Mouse (Mus musculus) heart, adult 8-10 months (tissue): ENCODE measurements at regions not wholly inside any gene's neighbourhood (a gene's known extent, or its start where the extent isn't known, plus 50 kb on each side); places are given as distances from the start of the nearest gene placed in this dataset.
A peak's percentile ranks its signal among the peaks of the same experiment; 100 is the strongest.
"Not testable (repeated sequence)": the region's sequence is repeated elsewhere in the genome, so short reads cannot be mapped to it uniquely, and the experiment has no call there.

Experiments used
- DNase-seq: peaks from one replicate; pipeline ENCODE4 v3.0.0; 2022; ENCODE audit warnings: low spot score

DNA sequence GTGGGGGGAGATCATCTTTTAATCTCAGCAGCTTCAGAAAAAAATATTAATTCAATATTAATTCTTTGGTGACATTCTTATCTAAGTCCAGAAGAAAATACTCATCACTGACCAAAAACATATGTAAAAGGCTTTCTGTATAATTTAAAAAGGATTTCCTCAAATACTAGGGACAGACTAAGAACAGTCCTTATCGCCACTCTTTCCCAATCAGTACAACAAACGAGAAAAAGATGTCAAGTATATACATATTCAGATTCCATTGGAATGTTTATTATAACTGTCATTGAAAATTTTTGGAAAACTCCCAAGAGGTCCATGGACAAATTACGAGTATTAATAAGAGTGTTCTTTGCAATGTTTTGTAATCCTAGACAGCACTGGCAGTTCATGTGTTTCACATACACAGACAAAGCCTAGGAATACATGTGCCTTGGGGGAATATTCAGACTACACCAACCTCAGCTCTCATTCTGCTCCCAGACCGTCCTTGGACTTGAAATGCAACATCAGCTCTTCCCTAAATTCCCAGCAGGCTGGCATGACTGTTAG is 270.4 kb upstream of the Dcbld2 start:
- no peak for DNase-seq

DNA sequence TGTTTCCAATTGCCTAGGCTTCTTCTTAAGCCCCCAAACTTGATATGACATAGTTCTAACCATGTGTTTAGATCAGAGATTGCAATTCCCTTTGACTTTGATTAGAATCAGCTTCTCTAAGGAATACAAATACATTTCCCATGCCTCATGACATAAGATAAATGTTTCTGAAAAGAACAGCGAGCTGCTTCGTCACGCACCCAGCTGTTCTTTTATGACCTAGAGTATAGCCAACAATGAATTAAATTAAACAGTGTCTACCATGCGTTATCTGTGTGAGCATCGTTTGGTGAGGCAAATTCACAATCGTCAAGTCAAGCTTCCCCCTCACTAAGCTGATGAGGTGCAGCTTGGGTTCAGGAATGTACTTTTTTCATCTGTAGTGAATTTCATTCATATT is 261.8 kb upstream of the Dcbld2 start:
- DNase-seq = no peak

DNA sequence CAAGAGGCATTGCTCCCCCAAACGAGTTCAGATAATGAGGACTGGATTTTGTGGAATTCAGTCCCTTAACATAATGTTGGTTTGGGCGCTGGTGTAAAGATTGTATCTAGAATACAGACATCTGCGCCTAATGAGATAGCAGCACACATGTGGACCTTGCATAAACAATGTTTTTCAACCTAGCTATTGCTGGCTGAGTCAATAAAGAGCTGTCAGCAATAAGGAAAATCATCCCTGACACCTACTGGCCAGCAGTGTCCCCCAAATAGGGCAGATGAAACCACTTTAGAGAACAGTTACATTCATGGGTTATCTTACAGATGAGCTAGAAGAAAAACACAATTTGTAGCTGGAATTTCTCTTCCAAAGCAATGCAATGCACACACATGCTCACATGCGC is 252.7 kb upstream of the Dcbld2 start:
- no peak for DNase-seq

DNA sequence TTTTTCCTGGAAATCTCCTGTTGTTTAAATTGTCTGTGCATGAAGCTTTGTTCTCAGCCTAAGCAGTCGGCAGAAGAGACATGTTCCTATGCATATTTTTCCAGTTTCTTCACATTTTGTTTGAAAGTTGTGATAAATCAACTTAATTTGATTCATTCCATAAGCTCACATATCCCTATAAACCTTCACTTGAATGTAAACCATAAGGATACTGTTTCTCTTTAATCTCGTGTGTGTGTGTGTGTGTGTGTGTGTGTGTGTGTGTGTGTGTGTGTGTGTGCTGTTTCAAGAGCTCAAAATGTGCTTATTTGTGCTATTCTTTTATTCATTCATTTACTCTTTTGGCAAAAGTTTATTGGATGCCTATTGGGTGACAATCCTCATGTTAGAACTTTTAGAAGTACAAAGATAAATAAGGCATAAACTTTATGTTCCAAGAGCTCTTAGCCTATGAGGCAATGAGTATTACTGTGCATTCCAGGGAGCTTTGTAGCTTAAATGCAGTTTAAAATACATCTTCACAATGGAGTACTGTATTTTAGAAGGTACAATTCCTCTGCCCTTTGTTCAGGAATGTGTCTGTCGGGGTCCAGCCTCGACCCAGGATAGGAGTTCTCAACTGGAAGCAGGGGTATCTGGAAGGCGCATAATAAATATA is 229.4 kb upstream of the Dcbld2 start:
- no peak for DNase-seq

DNA sequence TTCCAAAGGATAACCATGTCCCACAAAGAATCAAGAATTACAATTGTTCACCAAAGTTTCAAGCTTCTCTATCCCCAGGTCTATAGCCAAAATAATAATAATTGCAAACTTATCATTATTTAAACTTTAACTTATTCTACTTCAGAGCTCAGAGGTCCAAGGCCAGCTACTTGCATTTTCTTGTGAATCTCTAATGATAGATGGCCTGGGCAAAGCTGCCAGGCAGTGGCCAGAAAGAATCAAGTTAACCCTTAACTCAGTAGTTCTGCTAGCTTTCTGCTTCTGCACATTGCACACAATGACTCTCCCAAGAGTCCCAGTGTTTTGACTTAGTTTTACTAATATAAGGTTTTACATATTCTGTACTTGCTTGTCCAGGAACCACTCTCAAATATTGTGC is 228.3 kb upstream of the Dcbld2 start:
- not testable (repeated sequence) for DNase-seq

DNA sequence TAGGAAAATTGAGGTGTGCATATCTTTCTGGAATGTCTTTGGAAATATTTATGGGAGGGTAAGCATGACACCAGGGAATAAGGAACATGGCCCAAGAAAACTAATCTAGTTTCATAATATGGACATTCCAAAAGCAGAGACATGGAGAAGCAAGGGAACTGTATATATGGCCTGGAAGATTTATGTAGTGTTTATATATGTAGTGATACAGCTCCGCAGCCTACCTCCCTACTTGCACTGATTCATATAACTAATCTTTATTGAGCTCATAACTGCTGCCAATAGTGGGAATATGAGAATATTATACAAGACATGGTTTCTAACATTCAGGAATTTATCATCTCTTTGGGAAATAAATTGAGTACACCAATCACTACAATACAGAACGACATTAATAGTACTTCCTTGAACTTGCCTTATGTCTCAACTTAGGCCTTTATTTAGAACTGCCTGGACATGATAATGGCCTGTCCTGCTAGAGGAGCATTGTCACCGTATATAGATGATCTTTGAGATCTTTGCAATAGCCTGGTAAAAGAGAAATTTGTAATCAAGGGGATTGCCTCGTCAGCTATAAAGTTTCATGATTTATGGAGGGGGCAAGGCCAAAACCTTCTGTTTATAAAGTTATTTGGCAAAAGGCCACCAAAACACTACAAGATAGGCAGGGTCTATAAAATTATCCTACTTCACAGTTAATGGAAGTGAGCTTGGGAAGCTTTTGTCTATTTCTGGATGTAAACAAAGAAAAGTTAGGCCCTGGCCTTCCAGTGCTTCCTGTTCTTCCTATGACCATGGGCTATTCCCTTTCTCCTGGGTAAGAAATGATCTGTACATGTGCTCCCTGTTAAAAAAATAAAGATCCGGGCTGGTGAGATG is 213.4 kb upstream of the Dcbld2 start:
- DNase-seq = no peak

DNA sequence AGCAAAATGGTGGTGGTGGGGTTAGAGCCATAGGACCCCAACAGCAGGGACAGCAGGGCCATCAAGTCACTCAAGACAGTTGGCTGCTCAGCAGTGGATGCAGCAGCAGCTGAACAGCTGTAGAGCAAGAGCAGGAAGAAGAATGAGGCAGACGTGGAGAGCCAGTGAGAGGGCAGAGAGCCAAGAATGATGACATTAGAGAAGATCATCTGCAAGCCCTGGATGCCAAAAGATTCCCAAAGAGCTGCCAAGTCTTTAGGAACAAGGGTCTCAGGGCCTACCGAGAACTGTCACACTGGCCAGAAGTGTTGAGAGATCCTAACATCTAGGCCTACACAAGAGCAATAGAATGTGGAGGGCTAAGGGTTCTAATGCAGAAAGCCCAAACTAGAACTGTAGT is 196.4 kb upstream of the Dcbld2 start:
- DNase-seq = peak; percentile 22

DNA sequence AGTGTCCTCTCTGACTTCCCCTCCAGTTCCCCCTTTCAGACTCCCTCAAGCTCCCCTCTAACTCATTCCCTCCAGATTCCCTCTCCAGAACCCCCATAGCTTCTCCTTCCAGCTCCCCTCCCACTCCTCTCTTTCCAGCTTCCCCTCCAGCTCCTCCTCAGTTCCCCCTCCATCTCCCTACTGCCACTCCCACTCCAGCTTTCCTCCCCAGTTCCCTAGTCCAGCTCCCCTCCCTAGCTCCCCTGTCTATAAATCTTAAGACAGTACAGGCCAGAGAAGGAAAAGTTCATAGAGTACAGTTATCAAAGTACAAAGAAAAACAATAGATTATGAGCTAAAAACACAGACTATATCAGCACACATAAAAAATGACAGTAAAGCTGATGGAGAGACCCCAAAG is 173.6 kb upstream of the Dcbld2 start:
- DNase-seq = no peak

DNA sequence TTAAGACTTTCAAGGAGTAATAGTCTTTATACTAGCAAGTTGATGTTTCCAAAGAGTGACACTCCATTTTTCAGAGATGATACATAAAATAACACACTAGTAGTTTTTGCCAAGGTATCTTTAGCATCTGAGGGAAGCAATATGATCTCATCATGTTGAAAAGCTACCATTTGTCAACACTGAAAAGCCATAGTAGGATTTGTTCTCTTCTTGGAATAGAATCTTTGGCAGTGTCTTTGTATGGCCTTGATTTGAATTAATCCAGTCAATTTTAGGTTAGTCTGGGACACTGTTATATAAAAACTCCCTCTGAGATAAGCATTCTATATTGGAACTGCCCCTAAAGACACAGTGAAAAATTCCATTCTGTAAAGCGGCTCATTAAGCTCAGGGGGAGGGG is 171.4 kb upstream of the Dcbld2 start:
- no peak for DNase-seq

DNA sequence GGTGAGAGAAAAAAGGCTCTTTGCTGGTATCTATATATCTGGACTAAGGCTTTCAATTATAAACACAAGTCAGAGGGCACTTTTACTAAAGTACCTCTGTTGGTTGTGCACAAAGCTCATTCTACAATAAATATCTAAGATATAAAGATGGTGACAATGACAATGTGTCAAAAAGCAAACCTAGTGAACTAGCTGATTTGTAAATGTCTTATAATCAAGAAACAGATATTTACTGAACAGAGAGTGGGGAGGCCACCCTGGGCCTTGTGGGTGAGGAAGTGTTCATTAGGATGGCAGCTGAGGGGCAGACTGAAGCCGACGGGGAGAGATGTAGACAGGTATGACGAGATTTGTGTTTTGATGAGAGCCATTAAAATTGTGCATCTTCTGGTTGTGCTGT is 132.0 kb upstream of the Dcbld2 start:
- DNase-seq = no peak

DNA sequence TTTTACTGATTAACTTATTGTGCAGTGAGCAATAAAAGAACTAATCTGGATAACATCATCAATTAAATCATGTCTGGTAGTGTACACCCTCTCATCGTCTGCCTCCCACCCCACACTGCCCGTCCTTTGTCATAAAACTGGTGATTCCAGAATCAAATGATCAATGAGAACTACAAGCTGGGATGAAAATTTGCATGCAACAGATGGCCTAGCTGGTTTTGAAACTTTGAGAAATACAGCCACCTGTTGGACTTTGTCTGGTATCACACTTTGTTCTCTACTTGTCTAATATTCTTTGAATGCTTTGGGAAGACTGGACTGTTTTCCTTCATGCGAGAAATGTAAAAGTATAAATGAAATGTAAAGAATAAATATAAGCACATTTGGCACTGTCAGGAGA is 126.8 kb upstream of the Dcbld2 start:
- DNase-seq = peak; percentile 20

DNA sequence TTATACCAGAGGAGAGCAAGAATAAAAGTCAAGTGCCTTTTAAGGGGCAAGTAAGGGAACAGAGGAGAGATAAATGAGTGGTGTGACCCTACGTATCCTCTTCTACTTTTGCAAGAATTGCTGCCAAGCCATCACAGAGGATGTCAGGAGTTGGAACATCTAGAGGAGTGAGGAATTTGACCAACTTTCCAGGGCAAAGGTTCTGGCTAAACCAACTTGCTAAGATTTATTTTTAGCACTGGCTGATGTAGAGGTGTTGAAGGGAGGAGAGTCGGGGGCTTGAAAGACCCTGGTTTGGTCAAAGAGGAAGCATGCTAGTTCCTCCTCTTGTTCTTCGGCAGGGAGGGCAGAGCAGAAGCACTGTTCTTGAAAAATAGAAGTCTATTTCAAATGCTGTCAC is 113.8 kb upstream of the Dcbld2 start:
- DNase-seq = peak; percentile 32

DNA sequence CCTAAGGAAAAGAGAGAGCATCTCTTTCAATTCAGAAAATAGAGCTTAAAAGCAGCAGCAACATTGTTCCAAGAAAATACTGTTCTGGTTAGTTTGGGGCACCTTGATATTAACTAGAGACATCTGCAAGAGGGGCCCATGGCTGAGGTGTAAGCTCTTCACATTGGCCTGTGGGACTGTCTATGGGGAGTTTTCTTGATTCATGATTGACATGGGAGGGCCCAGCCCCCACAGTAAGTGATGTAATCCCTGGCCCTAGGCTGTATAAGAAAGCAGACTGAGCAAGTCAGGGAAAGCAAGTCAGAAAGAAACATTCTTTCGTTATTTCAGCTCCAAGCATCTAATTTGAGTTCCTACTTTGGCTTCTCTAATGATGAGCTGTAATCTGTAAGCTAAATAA is 113.1 kb upstream of the Dcbld2 start:
- DNase-seq = no peak

DNA sequence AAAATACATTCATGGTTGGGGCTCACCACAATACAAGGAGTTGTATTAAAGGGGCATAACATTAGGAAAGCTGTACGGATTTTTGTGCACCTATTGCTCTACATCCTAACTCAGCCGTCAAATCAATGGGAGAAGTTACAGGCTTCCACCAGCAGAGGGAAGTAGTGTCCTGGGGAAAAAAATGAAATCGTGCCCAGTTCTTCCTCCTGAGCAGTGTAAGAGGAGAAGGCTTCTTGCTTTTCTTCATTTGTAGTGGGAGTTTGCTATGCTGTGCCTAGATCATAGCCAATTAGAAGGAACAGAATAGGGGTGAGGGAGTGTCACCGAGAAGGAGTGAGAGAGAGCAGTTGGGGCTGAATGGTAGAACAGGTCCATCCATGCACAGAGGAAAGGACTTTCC is 108.7 kb upstream of the Dcbld2 start:
- peak; percentile 71 for DNase-seq

DNA sequence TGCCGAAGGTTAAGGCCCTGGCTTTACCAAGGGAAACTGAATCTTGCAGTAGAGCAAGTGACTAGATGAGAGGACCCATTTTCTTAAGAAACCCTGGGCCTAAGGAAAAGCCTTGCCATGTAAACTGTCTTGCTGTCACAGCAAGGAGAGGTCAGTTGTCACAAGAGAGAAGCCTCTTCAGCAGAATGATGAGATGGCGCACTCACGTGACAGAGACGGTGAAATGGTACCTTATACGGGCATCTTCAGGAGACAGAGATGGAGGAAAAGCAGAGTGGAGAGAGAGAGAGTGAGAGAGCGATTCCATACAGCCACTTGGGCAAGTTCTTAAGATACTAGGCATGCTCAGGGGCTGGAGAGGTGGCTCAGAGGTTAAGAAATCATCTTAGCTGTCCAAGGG is 108.1 kb upstream of the Dcbld2 start:
- DNase-seq = no peak

DNA sequence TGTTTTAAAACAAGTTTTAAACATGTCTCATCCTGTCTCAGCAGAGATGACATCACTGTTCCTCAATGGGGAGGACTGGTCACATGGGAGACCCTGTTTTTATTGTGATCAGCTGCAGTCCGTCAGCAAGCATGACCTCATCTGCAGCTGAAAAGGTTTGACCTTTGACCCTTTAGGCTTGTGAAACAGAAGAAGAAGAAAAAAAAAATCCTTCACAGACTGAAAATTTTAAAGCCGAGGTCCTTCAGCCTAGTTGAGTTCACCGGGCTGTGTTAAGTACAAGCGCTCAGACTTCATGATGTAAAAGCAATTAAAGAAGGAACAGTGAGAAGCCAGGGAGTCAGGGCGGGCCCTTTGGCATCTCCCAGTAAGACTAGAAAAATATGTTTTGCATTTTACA is 104.7 kb upstream of the Dcbld2 start:
- DNase-seq = peak; percentile 57

DNA sequence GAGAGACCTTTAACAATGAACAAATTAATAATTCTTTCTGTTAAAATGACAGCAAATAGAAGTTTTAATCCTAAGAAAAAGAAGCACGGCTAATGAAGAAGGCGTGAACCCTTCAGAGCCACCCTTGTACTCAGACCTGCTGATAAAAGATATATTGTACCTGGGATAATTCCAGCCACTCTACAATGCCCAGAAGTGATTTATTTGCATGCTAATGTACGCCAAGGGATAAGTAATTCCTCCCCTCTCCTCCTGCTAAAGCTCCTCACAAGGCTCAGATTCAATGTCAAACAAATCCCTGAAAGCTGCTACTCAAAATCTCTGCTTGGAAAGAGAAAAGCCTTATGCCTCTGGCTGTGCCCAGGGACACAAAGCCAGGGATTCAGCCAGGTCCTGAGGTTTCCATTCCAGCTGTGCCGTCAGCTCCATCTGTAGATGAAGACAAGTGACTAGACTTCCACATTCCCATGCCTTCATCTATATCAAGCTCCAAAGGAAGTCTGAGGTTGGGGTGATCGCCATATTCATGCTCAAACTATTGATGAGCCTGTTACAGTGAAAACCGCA is 91.3 kb upstream of the Dcbld2 start:
- DNase-seq = no peak

DNA sequence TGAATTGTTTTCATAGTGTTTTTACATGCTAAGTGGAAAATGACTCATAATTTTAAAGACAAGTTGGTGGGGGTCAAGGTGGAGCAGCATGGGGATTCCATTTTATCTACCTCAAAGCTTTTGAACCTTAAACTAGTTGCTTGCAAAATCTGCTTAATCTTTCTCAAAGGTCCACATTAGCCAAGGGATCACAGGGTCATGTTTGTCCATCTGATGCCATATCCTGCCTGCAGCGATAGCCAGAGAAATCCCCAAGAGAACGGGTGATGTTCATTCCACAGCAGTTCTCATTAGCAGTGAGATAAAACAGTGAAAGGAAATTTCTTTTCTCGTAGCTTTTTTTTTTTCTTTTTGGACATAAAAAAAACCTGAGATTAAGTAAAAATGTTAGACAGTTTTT is 77.2 kb upstream of the Dcbld2 start:
- peak; percentile 56 for DNase-seq

DNA sequence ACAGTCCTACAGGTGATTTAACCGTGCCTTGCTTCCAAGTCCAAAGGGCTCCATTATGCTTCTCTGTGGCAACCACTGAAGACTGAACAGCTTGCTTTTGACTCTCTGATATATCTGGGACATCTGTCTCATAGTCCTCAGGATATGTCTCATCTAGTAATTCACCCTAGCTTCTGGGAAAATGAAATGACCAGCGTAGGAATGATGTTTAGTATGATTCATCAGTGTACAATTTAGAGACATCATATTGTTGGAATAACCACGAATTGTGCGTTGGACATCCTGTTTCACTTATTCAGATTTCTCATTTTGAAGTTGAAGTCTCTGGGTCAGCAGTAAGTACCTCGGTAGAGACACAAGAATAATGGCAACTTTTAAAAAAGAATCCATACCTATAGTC is 64.3 kb upstream of the Dcbld2 start:
- DNase-seq = no peak

DNA sequence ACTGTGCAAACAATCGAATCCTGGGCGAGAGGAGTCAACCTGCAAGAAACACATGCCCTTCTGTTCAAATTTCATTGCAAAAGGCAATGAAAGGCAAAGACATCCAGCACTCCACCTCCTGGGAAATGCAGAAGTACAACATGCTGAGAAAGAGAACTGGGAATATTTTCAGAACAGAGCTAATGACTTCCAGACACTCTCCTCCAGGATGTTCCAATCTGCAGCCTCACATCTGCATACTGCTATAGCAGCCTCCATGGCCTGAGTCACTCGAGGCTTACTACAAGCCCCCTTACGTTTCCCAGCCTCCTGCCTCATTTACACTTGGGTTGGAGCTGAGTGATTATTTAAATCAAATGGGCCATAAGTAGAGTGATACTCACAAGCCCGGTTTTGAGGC is 58.9 kb upstream of the Dcbld2 start:
- peak; percentile 46 for DNase-seq

DNA sequence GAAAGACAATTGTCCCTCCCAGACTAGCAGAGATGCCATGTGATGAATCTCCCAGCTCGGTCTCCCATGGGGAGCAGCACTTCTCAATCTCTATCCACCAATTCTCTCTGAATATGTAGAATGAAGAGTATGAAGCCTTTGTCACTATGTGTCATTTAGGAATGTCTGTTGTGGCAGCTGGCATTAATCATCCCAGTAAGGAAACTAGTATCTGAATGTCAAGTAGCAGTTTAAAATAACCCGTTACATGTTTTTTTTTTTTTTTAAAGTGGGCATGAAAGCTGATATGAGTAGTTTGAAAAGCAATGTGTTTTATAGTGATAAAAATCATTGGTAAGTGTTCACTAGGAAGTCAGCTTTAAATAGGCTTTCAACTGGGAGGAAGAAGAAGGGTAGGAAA is 58.4 kb upstream of the Dcbld2 start:
- no peak for DNase-seq

DNA sequence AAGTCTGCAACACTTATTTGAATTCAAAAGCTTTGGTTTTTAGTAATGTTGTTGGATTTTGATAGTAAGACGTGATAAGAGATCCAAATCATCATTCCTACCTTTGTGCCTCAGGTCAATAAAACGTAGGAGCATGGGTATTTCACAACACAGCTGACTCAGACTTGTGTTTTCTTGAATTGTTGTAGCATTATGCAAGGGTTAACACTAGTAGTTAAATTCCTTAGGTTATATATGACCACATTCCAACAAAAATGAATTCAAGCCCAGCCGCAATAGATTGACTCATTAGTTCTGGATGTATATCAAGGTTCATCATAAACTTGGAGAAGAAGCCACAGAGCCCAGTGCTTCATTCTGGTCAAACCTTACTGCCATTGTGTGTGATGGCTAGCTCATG is 56.1 kb upstream of the Dcbld2 start:
- no peak for DNase-seq

DNA sequence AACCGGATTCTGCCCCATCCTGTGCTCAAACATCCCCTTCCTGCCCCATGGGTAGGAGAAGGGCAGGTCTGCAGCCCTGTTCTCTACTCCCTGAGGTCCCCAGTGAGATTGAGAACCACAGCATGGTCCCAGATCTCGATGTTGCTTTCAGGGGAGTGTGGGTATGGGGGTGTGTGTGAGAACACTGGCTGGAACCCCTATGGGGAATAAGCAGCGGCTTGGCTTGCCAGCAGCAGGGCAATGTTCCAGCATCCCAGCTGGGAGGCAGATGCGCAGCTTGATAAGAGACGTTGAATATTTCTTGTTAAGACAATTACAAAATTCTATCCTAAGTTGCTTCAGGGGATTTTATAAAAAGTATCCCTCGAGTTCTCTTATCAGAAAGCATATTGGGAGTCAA is 53.7 kb upstream of the Dcbld2 start:
- no peak for DNase-seq
